Mouse (Mus musculus) myocyte (in vitro differentiated cells): ENCODE results near the gene Hnrnpu.

Source experiments
- CEBPB ChIP-seq: IDR thresholded peaks from 2 replicates; pipeline ENCODE4 v1.6.1; 2011; ENCODE audit warnings: mild to moderate bottlenecking, moderate library complexity; ENCODE audit not compliant: poor library complexity, insufficient read depth, severe bottlenecking
- MYOD1 ChIP-seq, 3 experiments: IDR thresholded peaks; one replicate each; pipeline ENCODE4 v1.6.1; 2011; ENCODE audit warnings: control low read depth in 2 of 3, low read depth in 2 of 3, mild to moderate bottlenecking in 2 of 3, moderate library complexity in 1 of 3; ENCODE audit not compliant: insufficient read length in 2 of 3, control insufficient read depth in 1 of 3
- SRF ChIP-seq: IDR thresholded peaks from one replicate; pipeline ENCODE4 v1.6.1; 2011; ENCODE audit warnings: low read depth; ENCODE audit not compliant: control insufficient read depth, insufficient read length

- TF ChIP-seq MYOD1 (IDR thresholded peaks at IDR 0.05; ENCODE audit: control insufficient read depth in 1 of 3, insufficient read length in 2 of 3, low read depth in 2 of 3), result no peak
- TF ChIP-seq SRF, result no peak
- TF ChIP-seq CEBPB, result no peak
Observed at GRCm38 (mm10) chr1:178335860-178336261, 1.7 kb downstream of the Hnrnpu start.
